Mouse (Mus musculus): ENCODE data around the gene Cnot10.

GRCm38 (mm10) chr9:114556276-114556855 is 83.6 kb downstream of the Cnot10 start:
- no peak for TF ChIP-seq CTCF (IDR thresholded peaks at IDR 0.05; ENCODE audit: control insufficient read depth, insufficient read depth, insufficient read length)
- no peak for TF ChIP-seq USF1 (IDR thresholded peaks at IDR 0.05; ENCODE audit: low read depth)

All from C2C12 (cell line).